Mouse (Mus musculus) brain, adult 2 months (tissue): ENCODE data around the gene Gm11983.
"Not testable (repeated sequence)": the region's sequence is repeated elsewhere in the genome, so short reads cannot be mapped to it uniquely, and the experiment has no call there.

Source experiments
- DNase-seq: peaks from one replicate; pipeline ENCODE4 v3.0.0; 2011; ENCODE audit warnings: low read depth, low spot score

Gm11983 gene

GRCm38 (mm10) chr11:6837554-6837953 is at the start of gene Gm11983:
TSS of gene Gm11983 (minus strand) at chr11:6837654.
- DNase-seq = no peak

- DNase-seq = not testable (repeated sequence)
These were observed 45.6 kb upstream of the Gm11983 start for GRCm38 (mm10) chr11:6883045-6883444.

GRCm38 (mm10) chr11:6881614-6882013 is 44.2 kb upstream of the Gm11983 start:
- peak; percentile 69 for DNase-seq

DNA sequence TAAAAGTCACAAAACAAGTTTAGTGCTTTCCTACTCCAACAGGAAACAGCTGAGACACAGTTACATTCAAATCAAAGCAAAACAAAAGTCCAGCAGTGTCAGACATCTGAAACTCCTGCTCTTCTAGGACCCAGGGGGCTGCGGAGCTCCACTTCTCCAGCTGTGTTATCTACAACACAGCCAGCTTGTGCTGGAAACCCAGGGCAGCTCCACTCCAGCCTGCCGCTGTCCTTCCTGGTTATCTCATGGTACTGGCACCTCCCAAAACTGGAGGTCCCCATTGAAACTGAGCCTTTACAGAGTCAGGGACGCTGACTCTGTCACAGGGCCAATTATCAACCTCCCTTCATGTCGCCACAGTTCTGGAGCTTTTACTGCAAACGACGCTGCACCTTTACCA is 40.3 kb upstream of the Gm11983 start:
- DNase-seq = no peak

DNA sequence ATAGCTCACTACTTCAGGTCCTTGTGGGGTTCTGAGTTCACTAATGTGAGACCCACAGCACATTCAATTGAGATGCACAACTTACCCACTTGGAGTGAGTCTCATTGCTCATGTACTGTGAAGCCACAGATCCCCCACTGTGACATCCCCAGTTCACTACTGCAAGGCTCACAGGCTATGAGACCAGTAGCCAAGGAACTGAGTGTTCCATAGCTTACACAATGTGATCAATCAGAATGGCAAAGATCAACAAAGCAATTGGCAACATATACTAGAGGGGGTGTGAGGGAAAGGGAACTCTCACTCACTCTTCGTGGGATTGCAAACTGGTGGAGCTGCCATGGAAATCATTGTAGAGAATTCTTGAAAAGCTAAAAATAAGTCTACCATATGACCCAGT is 33.5 kb upstream of the Gm11983 start:
- DNase-seq = no peak

DNA sequence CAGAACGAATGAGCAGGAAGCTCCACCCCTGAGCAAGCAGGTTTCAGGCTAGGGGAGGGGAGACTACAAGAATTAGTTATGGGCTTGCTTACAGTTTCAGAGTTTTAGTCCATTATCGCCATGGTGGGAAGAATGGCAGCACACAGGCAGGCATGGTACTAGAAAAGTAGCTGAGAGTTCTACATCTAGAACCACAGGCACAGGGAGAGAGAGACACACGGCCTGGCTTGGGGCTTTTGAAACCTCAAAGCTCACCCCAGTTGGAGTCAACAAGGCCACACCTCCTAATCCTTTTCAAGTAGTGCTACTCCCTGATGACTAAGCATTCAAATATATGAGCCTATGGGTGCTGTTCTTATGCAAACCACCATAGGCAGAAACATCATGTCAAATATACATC is 28.1 kb upstream of the Gm11983 start:
- no peak for DNase-seq

DNA sequence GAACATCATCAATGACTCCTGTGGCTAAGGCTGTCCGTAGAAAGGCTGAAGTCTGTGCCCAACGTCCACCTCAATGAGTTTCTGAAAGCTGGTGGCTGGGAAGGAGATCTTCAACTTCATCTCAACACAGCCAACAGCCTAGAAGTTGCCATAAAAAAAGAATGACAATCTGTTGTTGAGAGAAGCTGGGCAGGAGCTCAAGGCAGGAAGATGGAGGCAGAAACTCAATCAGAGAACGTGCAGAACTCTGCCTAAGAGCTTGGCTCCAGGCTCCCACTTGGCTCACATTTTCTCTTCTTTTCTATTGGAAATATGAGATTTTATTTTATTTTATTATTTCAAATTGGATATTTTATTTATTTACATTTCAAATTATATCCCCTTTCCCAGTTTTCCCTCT is 24.7 kb upstream of the Gm11983 start:
- peak; percentile 53 for DNase-seq

GRCm38 (mm10) chr11:6859898-6860858 is 22.7 kb upstream of the Gm11983 start:
- DNase-seq = no peak

DNA sequence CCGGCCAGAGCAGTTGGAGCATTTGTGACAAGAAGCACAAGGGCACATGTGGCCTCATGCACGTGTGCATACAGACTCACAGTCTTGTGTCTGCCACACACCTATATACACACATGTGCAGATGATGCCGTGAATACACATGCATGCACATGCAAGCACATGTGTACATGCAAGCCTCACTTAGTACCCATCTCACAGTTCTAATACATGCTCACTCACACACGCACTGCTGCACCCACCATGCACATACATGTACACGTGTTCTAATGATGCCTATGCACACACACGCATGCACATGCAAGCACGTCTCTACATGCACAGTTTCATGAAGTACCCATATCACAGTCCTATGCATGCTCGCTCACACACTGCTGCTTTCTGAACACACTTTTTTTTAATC is 21.6 kb upstream of the Gm11983 start:
- DNase-seq = no peak

DNA sequence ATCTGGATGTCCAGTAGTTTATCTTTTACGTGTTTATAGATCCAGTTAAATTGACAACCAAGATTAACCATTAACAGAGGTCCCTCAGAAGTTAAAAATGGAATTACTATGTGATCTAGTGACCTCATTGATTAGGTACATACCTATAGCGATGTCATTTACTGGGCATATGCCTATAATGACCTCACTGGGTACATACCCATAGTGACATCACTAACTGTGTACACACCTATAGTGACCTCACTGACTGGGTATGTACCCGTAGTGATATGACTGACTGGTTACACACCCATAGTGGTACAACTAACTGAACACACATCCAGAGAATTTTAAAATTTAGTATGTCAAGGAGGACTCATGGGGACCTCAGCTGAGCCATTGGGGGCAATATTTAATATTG is 18.5 kb upstream of the Gm11983 start:
- no peak for DNase-seq

DNA sequence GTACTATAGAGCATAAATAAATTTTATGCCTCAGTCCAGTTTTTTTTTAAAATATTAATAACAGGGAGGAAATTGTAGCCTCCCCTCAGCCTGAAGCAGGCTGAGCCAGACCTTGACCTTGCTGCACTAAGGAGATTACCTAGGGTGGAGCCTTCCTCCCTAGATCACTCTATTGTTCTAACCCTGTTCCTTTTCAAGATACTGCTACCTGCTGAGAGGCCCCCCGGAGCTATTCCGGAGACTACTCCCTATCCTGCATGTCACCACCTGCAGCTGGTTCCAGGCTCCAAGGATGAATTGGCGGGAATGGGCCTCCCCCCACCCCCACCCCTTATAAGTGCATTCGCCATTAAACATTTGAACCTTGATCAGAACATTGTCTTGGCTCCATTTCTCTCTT is 15.9 kb upstream of the Gm11983 start:
- not testable (repeated sequence) for DNase-seq

- no peak for DNase-seq
These were observed 6.4 kb upstream of the Gm11983 start for GRCm38 (mm10) chr11:6843831-6844230.

GRCm38 (mm10) chr11:6842160-6842559 is 4.7 kb upstream of the Gm11983 start:
- peak; percentile 49 for DNase-seq

DNA sequence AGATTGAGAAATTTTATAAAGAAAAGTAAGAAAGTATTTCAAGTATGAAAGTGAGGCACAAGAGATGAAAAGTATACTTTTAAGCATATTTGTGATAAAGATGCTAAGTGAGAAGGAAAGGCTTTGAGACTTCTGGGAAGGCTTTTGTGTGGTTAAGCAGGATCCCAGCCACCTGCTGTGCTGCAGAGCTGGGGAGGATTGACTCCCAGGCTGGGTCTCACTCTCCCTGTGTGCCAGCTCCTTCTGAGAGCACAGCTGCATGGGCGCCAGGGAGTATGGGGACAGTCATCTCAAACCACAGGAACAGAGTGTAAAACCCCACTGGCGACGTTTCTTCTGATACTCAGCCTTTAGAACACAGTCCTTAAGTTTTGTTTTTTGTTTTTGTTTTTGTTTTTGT is 3.3 kb upstream of the Gm11983 start:
- peak; percentile 55 for DNase-seq

GRCm38 (mm10) chr11:6834636-6835035 is 2.8 kb downstream of the Gm11983 start:
- DNase-seq = no peak

GRCm38 (mm10) chr11:6833731-6834130 is 3.7 kb downstream of the Gm11983 start:
- peak; percentile 68 for DNase-seq

DNA sequence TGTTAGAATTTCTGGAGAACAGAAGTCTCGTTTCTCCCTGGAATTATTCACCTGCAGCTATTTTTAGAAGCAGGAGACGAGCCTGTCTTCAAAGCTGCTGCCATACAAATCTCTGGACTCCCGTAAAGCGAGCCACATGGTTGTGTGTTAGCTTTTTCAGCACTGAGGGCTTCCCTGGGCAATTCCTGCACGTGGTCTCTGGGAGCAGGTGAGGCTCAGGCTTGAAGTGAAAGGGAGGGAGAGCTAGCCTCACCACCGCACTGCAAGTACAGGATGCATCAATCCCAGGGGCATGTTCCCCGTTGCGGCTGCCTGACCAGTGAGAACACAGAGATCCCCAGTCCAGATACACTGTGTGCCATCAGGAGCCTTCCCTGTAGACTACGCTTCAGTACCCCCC is 5.5 kb downstream of the Gm11983 start:
- peak; percentile 45 for DNase-seq

GRCm38 (mm10) chr11:6828196-6828595 is 9.3 kb downstream of the Gm11983 start:
- no peak for DNase-seq

DNA sequence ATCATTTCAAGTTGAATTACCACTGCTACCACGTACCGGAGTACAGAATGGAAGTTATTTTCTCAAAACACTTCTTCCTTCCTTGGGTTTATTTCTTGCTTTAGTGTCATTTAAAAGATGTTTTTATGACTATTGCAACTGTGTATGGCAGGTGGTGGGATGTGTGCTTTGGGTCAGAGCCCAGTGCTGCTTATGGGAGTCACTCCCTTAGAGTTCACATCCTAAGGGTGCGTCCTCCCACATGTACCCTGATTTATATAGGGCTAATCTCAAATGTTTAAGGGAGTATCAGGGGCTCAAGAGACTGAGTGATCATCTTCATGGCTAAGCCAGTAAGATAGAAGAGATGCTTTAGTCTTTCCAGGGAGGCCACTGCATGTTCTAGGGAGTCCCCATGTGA is 11.3 kb downstream of the Gm11983 start:
- DNase-seq = peak; percentile 24

GRCm38 (mm10) chr11:6823176-6823575 is 14.3 kb downstream of the Gm11983 start:
- no peak for DNase-seq

- DNase-seq = no peak
These were observed 23.0 kb downstream of the Gm11983 start for GRCm38 (mm10) chr11:6814486-6814885.

DNA sequence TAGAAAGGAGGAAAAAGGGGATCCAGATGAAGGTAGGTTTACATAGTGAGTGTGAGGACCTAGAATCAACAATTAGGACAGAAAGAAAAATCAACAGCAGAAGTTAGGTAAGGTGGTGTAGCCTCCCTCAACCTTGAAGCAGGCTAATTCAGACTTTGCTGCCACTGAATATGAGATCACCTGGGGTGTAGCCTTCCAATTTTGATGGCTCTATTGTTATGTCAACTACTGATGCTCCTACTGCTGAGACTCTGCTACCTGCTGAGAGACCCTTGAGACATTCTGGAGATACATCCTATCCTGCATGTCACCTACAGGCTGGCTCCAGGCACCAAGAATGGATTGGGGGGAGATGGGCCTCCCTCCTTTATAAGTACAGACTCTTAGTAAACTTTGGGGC is 34.6 kb downstream of the Gm11983 start:
- DNase-seq = not testable (repeated sequence)

DNA sequence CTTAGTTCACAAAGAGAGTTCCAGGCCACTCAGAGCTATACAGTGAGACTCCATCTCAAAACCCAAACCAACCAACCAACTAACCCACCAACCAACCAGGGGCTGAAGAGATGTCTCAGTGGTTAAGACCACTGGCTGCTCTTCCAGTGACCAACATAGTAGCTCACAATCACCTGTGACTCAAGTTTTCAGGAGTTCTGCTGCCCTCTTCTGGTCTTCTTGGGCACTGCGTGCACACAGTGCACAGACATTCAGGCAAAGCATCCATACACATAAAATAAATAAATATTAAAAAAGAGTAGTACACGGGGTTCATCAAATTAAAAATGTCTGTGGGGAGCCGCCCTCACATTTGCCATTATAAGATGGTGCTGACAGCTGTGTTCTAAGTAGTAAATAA is 46.8 kb downstream of the Gm11983 start:
- DNase-seq = no peak
